Mouse (Mus musculus) kidney, postnatal 36 days (tissue): Measurements from ENCODE around the gene Exo1.

Experiments used
- DNase-seq, 2 experiments: peaks; one replicate each; pipeline ENCODE4 v3.0.0; 2021 to 2022; ENCODE audit warnings: mixed read lengths in 2 of 2

Gene Exo1

GRCm38 (mm10) chr1:175880453-175881296 is at the start of gene Exo1:
Gene Exo1, plus strand, starts transcription at chr1:175880581.
- peak; percentile 86 to 96 for DNase-seq

DNA sequence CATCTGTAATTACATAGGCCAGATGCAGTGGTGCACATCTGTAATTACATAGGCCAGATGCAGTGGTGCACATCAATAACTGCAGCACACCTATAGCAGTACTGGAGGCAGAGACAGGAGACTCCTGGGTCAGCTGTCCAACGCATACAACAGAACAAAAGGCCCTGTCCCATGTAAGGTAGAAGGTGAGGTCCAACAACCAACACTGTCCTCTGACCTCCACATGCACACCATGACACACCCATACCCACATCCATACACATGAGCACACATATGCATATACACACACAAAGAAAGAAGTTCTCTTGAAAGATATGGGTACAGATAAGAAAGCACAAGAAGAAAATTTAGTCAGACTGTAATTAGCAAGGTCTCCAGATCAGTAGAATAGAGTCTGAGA is 24.9 kb upstream of the Exo1 start:
- DNase-seq: no peak

DNA sequence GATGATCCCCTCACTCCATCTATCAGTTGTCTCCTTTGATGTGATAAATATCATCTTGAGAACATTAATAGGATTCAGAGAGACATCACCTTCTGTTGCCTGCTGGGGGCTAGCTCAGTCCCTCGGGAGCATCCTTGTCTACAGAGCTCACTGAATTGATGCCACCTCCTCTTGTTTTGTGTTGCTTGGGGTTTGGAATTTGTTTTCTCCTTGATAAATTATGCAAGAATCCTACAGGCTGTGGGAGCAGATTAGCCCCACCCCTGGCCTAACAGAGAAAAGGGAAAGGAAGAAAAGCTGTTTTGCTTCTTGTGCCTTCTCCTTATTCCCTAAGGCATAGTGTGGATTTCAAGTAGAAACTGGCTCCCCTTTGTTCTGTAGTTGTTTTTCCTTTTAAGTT is 13.3 kb upstream of the Exo1 start:
- DNase-seq: no peak

- peak; percentile 20 to 29 for DNase-seq
Measured at GRCm38 (mm10) chr1:175867558-175867957, 12.8 kb upstream of the Exo1 start.

DNA sequence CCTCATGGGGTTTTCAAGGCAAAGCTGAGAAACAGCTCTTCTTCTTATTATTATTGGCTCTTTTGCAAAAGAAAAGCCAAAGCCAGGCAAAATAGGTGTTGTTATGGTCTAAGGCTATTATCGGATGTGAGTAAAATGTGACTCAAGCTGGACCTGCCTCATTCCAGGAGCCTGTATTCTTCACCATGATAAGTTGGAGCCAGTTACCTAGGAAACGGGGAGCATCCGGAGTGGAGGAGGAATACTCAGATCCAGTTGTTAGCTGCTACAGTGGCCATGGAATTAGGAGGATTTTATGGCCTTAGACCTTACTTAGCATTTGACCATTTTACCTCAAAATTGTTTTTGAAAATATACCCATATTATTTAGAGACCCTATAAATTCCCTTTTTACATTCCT is 9.7 kb upstream of the Exo1 start:
- no peak for DNase-seq

- DNase-seq: no peak
Measured at GRCm38 (mm10) chr1:175872028-175872816, 8.2 kb upstream of the Exo1 start.

- DNase-seq: peak in 1 of 2 experiments; percentile 27
Measured at GRCm38 (mm10) chr1:175883398-175883797, 3.0 kb downstream of the Exo1 start.

DNA sequence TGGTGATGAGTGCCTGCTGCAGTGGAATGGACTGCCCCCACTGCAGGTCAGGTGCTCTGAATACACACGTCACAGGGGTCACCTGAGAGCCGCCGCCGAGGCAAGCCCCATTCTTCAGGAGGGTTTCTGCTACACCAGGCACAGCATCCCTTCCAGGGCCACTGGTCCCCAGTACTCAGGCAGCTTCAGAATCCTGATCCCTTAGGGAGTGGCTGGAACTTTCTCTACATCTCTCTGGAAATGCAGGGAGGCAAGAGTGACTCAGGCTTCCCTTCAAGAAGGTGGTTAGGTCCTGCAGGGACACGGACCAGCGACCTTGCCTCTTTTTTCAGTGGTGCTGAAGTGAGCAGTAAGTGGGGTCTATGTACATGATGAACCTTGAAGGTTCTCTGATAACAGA is 12.9 kb downstream of the Exo1 start:
- DNase-seq: no peak

DNA sequence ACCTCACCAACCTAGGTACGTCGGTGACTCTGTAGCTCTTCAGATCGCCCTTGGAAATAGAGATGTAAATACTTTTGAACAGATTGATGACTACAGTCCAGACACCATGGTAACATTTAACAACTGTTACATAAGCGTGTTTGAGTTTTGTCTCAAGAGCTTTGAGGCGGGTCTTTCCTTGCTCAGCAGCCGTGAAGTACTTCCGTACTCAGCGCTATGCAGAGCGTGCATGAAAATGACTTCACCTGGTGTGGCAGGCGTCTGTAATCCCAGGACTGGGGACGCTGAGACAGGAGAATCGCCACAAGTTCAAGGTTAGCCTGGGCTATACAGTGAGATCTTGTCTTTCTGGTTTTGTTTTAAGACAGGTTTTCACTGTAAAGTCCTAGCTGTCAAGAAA is 13.3 kb downstream of the Exo1 start:
- no peak for DNase-seq

GRCm38 (mm10) chr1:175911207-175911606 is 30.8 kb downstream of the Exo1 start:
- no peak for DNase-seq

GRCm38 (mm10) chr1:175912038-175912437 is 31.7 kb downstream of the Exo1 start:
- DNase-seq: no peak

DNA sequence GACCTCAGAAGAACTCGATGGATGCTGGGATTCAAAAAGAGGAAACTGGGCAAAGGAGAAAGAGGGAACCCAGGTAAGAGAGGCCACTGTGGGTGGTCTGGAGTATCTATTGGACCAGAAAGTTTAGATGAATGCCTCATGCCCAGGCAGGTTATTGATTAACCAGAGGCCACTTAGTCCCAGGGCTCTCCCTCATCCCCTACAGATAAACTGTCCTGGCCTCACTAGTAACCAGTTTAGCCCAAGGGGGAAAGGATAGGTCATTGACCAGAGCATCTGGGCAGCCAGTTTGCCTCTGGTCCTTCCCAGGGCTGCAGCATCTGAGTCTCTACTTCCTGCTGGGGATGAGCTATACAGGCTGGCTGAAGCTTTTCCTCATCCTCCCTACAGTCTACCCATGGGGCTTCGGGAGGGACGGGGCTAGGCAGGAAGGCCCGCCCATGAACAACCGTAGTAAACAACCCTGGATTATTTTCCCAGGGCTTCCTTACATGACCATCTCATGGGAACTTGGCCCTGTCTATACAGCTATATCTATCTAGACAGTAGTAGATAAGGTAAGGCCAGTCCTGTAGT is 33.4 kb downstream of the Exo1 start:
- no peak for DNase-seq

- DNase-seq: no peak
Measured at GRCm38 (mm10) chr1:175920029-175920428, 39.6 kb downstream of the Exo1 start, which contains the start of gene Gm38100. Gene Gm38100, plus strand, starts transcription at chr1:175920329.

- no peak for DNase-seq
Measured at GRCm38 (mm10) chr1:175921091-175921490, 40.7 kb downstream of the Exo1 start.

DNA sequence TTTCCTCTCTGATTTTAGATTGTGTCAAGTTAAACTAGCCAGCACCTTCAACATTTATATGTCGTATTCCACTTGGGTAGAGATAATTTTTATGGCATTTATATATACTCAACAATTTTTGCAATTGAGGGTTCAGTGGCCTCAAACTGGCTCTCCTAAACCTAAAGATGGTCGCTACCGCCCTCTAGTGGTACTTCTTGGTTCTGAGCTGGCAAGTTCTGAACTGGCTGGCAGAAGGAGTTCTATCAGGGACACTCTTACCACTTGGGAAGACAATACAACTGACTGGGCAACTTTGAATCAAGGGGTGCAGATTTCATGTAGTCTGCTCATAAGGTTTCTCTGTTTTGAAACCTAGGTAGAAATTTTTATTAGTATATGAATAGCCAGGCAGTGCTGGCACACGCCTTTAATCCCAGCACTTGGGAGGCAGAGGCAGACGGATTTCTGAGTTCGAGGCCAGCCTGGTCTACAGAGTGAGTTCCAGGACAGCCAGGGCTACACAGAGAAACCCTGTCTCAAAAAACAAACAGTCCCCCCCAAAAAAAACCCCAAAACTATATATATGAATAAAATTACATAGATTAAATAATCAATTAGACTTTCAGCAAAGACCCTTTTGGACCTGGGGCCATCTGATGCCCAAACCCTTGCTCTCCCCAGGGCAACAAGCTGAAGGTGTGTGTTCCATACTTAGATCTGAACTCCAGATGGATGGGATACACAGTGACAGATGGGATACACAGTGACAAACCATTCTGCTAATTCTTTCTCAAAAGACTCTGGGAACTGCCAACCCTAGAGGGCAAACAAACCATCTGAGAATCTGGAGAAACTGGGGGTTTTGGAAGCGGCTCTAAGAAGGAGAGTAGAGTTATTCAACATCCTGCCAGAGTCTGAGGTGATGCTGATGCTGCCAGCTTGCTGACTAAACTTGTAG is 43.7 kb downstream of the Exo1 start:
- DNase-seq: peak; percentile 70 to 89

GRCm38 (mm10) chr1:175931391-175931790 is 51.0 kb downstream of the Exo1 start:
- DNase-seq: no peak

DNA sequence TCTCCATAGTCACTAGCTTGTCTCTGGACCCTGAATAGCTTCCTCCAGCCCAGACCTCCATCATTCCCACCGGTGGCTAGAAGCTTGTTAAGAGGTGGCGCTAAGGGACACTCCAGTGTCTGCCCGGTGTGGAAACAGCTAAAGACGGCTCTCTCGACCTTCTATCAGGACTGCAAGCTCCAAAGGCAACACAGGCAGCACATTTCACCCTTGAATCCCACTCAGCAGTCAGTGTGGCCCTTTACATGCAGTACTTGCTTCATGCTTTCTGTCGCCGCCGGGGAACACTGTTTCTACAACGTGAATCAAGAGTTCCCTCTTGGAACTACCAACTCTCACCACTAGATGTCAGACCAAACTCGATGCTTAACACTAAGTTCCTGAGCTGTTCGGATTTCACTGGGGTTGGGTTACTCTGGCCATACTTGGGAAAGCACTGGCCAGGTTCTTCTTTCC is 55.9 kb downstream of the Exo1 start:
- peak; percentile 65 to 71 for DNase-seq

DNA sequence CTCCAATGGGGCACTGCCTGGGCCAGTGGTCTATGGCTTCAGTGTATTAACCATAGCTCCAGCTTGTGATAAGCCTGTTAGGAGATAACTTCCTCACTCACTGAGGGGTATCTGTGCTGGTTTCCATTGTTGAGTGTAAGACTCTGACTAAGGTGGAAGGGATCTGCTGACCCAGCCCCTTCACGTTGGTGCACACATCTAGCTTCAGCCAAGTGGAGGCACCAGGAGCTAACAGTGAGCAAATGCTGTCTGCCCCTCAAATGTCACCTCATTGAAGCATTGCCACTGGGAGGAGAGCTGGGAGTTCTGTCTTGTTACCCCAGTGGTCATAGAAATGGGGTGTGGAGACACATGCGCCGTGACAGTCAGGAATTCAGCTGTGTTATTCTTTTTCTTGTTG is 58.4 kb downstream of the Exo1 start:
- DNase-seq: no peak

- no peak for DNase-seq
Measured at GRCm38 (mm10) chr1:175943168-175943567, 62.8 kb downstream of the Exo1 start.

DNA sequence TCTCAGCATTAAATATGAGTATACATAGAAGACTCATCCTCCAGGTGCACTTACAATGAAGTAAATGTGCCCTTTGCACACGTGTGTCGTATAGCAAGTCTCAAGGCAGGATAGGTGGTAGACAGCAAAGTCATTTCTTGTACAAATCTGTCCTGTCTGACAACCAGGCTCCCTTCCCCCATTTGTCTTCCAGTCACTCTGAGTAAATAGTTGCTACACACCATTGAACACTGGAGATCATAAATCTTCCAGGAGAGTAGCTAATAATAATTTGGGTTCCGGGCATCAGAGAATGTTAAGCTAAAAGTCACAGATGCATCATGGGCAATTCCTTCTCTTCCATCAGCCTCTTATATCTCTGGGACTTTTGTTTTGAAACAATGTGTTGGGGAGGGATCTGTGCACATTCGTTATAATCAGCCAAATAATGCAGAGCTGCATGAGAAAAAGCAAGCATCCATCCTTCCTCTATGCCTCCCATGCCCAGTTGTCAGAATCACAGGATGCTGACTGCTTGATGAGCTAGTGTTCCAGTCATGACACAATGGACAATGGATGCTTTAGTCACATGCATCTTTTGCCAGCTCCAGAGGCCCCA is 66.4 kb downstream of the Exo1 start:
- DNase-seq: no peak

DNA sequence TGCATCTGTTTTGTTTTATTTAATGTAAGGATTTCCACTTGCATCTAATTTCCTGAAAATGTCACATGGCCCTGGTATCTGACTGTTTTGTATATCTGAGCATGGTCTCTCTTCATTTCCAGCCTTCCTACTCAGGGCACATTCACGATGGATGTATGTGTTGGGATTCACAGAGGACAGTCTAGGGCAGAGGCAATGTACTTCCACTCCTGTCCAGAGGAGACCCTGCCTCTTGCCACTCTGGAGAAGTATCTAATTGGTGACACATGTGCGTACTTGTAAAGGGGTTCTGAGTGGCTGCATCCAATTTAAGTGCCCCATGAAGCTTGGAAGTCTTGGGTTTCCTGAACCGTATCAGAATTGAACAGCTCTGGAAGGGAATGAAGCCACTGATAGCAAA is 70.0 kb downstream of the Exo1 start:
- DNase-seq: no peak

- no peak for DNase-seq
Measured at GRCm38 (mm10) chr1:175950851-175951250, 70.5 kb downstream of the Exo1 start.
